Mouse (Mus musculus): ENCODE measurements around the gene Spocd1.

Spocd1 gene

DNA sequence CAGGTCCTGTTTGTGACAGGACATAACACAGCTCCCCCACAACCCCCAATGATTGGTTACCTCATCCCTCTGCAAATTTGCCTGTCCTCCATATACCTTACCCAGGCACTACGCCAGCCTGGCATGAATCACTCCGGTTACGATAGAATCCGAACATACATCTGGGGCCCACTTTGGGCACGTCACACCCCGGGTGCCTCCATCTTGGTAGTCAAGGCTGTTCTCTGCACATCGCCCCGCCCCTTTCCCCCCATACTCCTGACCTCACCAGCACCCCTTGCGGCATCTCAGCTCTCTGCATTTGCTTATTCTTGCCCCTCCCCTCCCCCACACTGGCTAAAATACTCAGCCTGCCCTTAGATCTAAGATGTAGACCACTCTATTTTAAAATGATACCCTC, 76.5 kb downstream of the Spocd1 start:
- DNase-seq (ENCODE audit: low read depth, low spot score) = peak; percentile 94

DNA sequence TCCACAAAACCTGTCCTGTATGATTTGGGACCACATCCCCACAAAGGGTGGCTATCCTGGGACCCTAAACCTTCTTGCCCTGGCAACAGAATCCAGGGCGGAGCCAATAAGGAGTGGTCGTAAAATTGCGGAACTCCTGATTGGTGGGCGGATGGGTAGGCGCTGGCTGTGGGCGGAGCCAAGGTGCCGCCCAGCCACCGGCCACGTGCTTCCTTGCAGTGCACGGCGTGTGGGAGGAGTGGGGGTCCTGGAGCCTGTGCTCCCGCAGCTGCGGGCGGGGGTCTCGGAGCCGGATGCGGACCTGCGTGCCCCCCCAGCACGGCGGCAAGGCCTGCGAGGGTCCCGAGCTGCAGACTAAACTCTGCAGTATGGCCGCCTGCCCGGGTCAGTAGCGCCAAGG, 77.5 kb downstream of the Spocd1 start:
- DNase-seq (ENCODE audit: low read depth, low spot score) = peak; percentile 79

Data from R1 (cell line).